Comparison of ENCODE assay signal across 26 mouse cellular contexts in the genomic region with DNA sequence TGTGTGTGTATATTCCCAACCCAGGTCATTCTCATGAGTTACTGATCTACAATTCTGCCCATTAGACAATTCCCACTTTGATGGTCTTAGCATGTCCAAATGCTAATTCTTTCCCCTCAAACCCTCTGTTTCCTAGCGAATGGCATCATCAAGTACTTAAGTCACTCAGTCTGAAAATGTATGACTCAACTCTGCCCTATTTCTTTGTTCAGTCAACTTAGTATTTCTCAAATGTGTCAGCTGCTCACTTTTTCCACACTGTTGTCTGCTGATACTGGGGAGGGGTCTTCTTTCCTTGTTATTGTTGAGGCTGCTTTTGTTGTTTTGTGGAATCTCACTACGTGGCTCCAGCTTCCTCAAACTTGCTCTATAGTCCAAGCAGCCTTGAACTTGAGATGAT. TPM values are rescaled to one million over a fixed set of nuclear protein-coding genes. Genes with fewer than 3 reads are reported as not detected.
DNase-seq lines count a peak whose midpoint lies in the region; ATAC-seq and TF ChIP-seq lines count a peak whose summit lies in the region.
"Had no signal": no experiment of that assay in that cellular context is flagged by ENCODE, and none has a peak within 500 bp of the region (broad histone marks: within the 10 kb centered on the region; RNA-seq: fewer than 3 reads in every experiment).

No protein-coding gene starts in this region.

- H3K4me3 ChIP-seq in CH12.LX (replicated peaks in 1 of 3; ENCODE audit: low read depth in 2 of 3, low read length in 2 of 3, poor library complexity in 1 of 3): no peak overlapping the region
- H3K4me3 ChIP-seq: forebrain, embryonic 10.5 days; forebrain, embryonic 13.5 days; gastrocnemius, adult 2 months; hindbrain, embryonic 12.5 days; hindbrain, embryonic 15.5 days had no signal

- TF ChIP-seq CTCF in CH12.LX (conservative IDR thresholded peaks at IDR 0.05 in 1 of 2, IDR thresholded peaks at IDR 0.05 in 1 of 2; ENCODE audit: low read depth in 2 of 2, low read length in 2 of 2): no peak

- H3K9ac ChIP-seq in CH12.LX (ENCODE audit: insufficient read depth, low read depth): no peak overlapping the region
- H3K9ac ChIP-seq: forebrain, embryonic 13.5 days; hindbrain, embryonic 12.5 days; hindbrain, embryonic 15.5 days had no signal

- peak overlapping the region; percentile 42 for H3K4me2 ChIP-seq in CH12.LX (ENCODE audit: insufficient read depth, low read depth, poor library complexity, severe bottlenecking)
- H3K4me2 ChIP-seq: forebrain, embryonic 13.5 days; heart, embryonic 11.5 days; hindbrain, embryonic 12.5 days; hindbrain, embryonic 15.5 days had no signal

- TF ChIP-seq EP300 in CH12.LX (IDR thresholded peaks at IDR 0.05; ENCODE audit: low read length): peak; percentile 99

- in situ Hi-C loops in CH12.LX (cut with MboI; ENCODE audit: low pct_ligation_motif_present, low pct_unique_long_range_greater_than_20kb, low sequenced_read_pairs): loop anchor here (25.0 kb wide), 1 partner anchor 399 kb away; a partner anchor contains a TSS

- H3K27me3 ChIP-seq in CH12.LX (replicated peaks): no peaks in the 10 kb centered on the region
- H3K27me3 ChIP-seq: forebrain, embryonic 13.5 days; hindbrain, embryonic 12.5 days; hindbrain, embryonic 15.5 days had no signal

- H3K9me3 ChIP-seq in CH12.LX (replicated peaks; ENCODE audit: low read length): no peaks in the 10 kb centered on the region
- H3K9me3 ChIP-seq: forebrain, embryonic 10.5 days; forebrain, embryonic 13.5 days; hindbrain, embryonic 12.5 days; hindbrain, embryonic 15.5 days had no signal

- peak; percentile 28 for ATAC-seq in inflammation-experienced regulatory T-cells, adult 6 months
- ATAC-seq: forebrain, embryonic 13.5 days; forebrain, embryonic 16.5 days; intestine, embryonic 16.5 days had no signal

- TF ChIP-seq RAD21 in CH12.LX (IDR thresholded peaks at IDR 0.05; ENCODE audit: low read depth, low read length): no peak

- no peaks in the 10 kb centered on the region for H3K79me2 ChIP-seq in CH12.LX (replicated peaks; ENCODE audit: control insufficient read depth, extremely low read depth, insufficient read depth, poor library complexity, severe bottlenecking)

- no peak for TF ChIP-seq POLR2A in CH12.LX (IDR thresholded peaks at IDR 0.05; ENCODE audit: low read depth, low read length)

- peaks cover 7 to 24% of the 10 kb centered on the region in 2 experiments; a peak in 3 of 4 replicates for H3K4me1 ChIP-seq in CH12.LX (ENCODE audit: control insufficient read depth in 1 of 2, insufficient read depth in 2 of 2)
- H3K4me1 ChIP-seq: forebrain, embryonic 13.5 days; hindbrain, embryonic 12.5 days; hindbrain, embryonic 15.5 days had no signal

- no peaks in the 10 kb centered on the region for H3K36me3 ChIP-seq in CH12.LX (replicated peaks in 1 of 2; ENCODE audit: control insufficient read depth in 1 of 2, insufficient read depth in 1 of 2, low read length in 1 of 2)
- H3K36me3 ChIP-seq: forebrain, embryonic 10.5 days; hindbrain, embryonic 12.5 days; hindbrain, embryonic 15.5 days had no signal

- dilution Hi-C loops in CH12.LX (cut with MboI; ENCODE audit: extremely low pct_ligation_motif_present, extremely low pct_unique_long_range_greater_than_20kb, low sequenced_read_pairs): no loop called here

- peak overlapping the region; percentile 13; the same call in 1 of the 2 replicates for H3K27ac ChIP-seq in CH12.LX (ENCODE audit: insufficient read depth, low read depth)
- H3K27ac ChIP-seq: forebrain, embryonic 10.5 days; forebrain, embryonic 13.5 days; gastrocnemius, adult 2 months; hindbrain, embryonic 12.5 days; hindbrain, embryonic 15.5 days had no signal

- DNase-seq in adrenal gland, adult 2 months: peak; percentile 4
- DNase-seq in adrenal gland, postnatal 14 days: no peak
- DNase-seq in CH12.LX (ENCODE audit: extremely low read depth) (peak; percentile 63), NIH3T3 (ENCODE audit: low read depth) (peak; percentile 27)
- DNase-seq in right cerebral cortex, postnatal 25 days: no peak
- DNase-seq in cerebellum, postnatal 25 days: no peak
- DNase-seq in kidney, adult 8-10 months: no peak
- DNase-seq: adrenal gland, postnatal 10 days; cerebellum, adult 11 months; cerebellum, adult 2 months; cerebellum, postnatal 10 days; gastrocnemius, adult 2 months; gastrocnemius, postnatal 14 days; heart, adult 11 months; kidney, adult 18-20 months had no signal

TF ChIP-seq in CH12.LX, 34 proteins besides CTCF, POLR2A, EP300 and RAD21:
- peak; percentile 98 for TF ChIP-seq RCOR1 (conservative IDR thresholded peaks at IDR 0.05; ENCODE audit: low read depth, low read length)
- TF ChIP-seq MAX (IDR thresholded peaks at IDR 0.05; ENCODE audit: low read length): no peak
- peak; percentile 91 for TF ChIP-seq BHLHE40 (IDR thresholded peaks at IDR 0.05; ENCODE audit: low read depth, low read length)
- TF ChIP-seq ZKSCAN1 (IDR thresholded peaks at IDR 0.05; ENCODE audit: borderline replicate concordance, low read depth, low read length): no peak
- TF ChIP-seq ZNF384 (IDR thresholded peaks at IDR 0.05; ENCODE audit: low read depth, low read length): peak; percentile 43
- TF ChIP-seq MAFK (IDR thresholded peaks at IDR 0.05; ENCODE audit: insufficient replicate concordance, low read length): peak; percentile 85
- peak; percentile 79 for TF ChIP-seq CHD2 (IDR thresholded peaks at IDR 0.05; ENCODE audit: low read length)
- TF ChIP-seq MYC (IDR thresholded peaks at IDR 0.05; ENCODE audit: low read depth, low read length): peak; percentile 60; the same call in 1 of the 2 replicates
- TF ChIP-seq E2F4 (IDR thresholded peaks at IDR 0.05; ENCODE audit: insufficient replicate concordance, low read depth, low read length): no peak
- TF ChIP-seq TCF12 (IDR thresholded peaks at IDR 0.05; ENCODE audit: low read depth, low read length): peak; percentile 84; the same call in 1 of the 2 replicates
- TF ChIP-seq ELF1 (IDR thresholded peaks at IDR 0.05; ENCODE audit: low read depth, low read length): 0 out of 2 replicates have a peak, but pooled peaks have one; percentile 22
- peak; percentile 34; the same call in 1 of the 2 replicates for TF ChIP-seq SIN3A (IDR thresholded peaks at IDR 0.05; ENCODE audit: low read length)
- TF ChIP-seq HCFC1 (IDR thresholded peaks at IDR 0.05; ENCODE audit: low read depth, low read length): no peak
- no peak for TF ChIP-seq GABPA (IDR thresholded peaks at IDR 0.05; ENCODE audit: insufficient replicate concordance, low read depth, low read length)
- peak; percentile 49; the same call in 1 of the 2 replicates for TF ChIP-seq ZMIZ1 (IDR thresholded peaks at IDR 0.05; ENCODE audit: low read depth, low read length)
- TF ChIP-seq NRF1 (IDR thresholded peaks at IDR 0.05; ENCODE audit: low read depth, low read length): no peak
- TF ChIP-seq MAZ (IDR thresholded peaks at IDR 0.05; ENCODE audit: low read depth, low read length): no peak
- peak; percentile 98 for TF ChIP-seq JUN (IDR thresholded peaks at IDR 0.05; ENCODE audit: insufficient read depth, low read depth, low read length)
- no peak for TF ChIP-seq MXI1 (IDR thresholded peaks at IDR 0.05; ENCODE audit: low read depth, low read length)
- TF ChIP-seq POLR2AphosphoS2 (IDR thresholded peaks at IDR 0.05; ENCODE audit: low read depth, low read length): no peak
- no peak; the same call in 1 of the 2 replicates for TF ChIP-seq SMC3 (IDR thresholded peaks at IDR 0.05; ENCODE audit: low read depth, low read length)
- TF ChIP-seq NELFE (IDR thresholded peaks at IDR 0.05; ENCODE audit: low read depth, low read length): no peak
- TF ChIP-seq CHD1 (IDR thresholded peaks at IDR 0.05; ENCODE audit: low read depth, low read length): no peak
- peak; percentile 88 for TF ChIP-seq MEF2A (IDR thresholded peaks at IDR 0.05; ENCODE audit: borderline replicate concordance, low read depth, low read length)
- no peak for TF ChIP-seq PAX5 (IDR thresholded peaks at IDR 0.05; ENCODE audit: low read length)
- TF ChIP-seq IRF4 (IDR thresholded peaks at IDR 0.05; ENCODE audit: low read depth, low read length): peak; percentile 99
- TF ChIP-seq UBTF (IDR thresholded peaks at IDR 0.05; ENCODE audit: low read depth, low read length): no peak
- TF ChIP-seq JUND (conservative IDR thresholded peaks at IDR 0.05; ENCODE audit: low read depth, low read length): peak; percentile 99
- TF ChIP-seq USF1 (IDR thresholded peaks at IDR 0.05; ENCODE audit: low read depth, low read length): peak; percentile 13; the same call in 1 of the 2 replicates
- TF ChIP-seq ETS1 (conservative IDR thresholded peaks at IDR 0.05; ENCODE audit: low read depth, low read length): peak; percentile 94

RNA-seq across cellular contexts. Expression of a gene that starts 2.7 kb away (rescaled TPM):
- total RNA-seq in adrenal gland, adult 2 months (2021): 1 to 10 TPM in 1 of 2 experiments, under 1 TPM in 1; 0.43 to 1.2 TPM
- 0.08 TPM in 1 of 2 replicates, not detected in the other for polyA plus RNA-seq in adrenal gland, adult 2 months (2012; rRNA removed)
- total RNA-seq in adrenal gland, postnatal 14 days (2021): 0.38 and 2.3 TPM in 2 replicates
- total RNA-seq in CH12.LX (2012; rRNA removed): not detected in 2 replicates
- not detected in 2 replicates for total RNA-seq in CH12.LX (2014; rRNA removed)
- polyA plus RNA-seq in CH12.LX (2012; ENCODE audit: insufficient read length, low read depth): not detected in 2 replicates
- 1 to 10 TPM in 1 of 3 experiments, under 1 TPM in 2; 0.47 to 2.1 (median 0.60) TPM for polyA plus RNA-seq in inflammation-experienced regulatory T-cells, adult 6 months (2017; shearing (Covaris generic))
- total RNA-seq: gastrocnemius, adult 2 months; gastrocnemius, postnatal 14 days; heart, adult 8-10 months; heart, postnatal 25 days had no signal
- polyA plus RNA-seq: heart, postnatal 0 days; hindbrain, embryonic 15.5 days had no signal

Comparison
In these comparisons a context has a peak if more than half of its experiments do, and no peak if none do; other contexts are left out.
1. DNase-seq: peak in adrenal gland, adult 2 months (single experiment), CH12.LX (single experiment) and NIH3T3 (single experiment); none in adrenal gland, postnatal 14 days (single experiment), right cerebral cortex, postnatal 25 days (single experiment), cerebellum, postnatal 25 days (0 of 2) and kidney, adult 8-10 months (0 of 2).